Mouse (Mus musculus) left cerebral cortex, postnatal 36 days (tissue): ENCODE measurements at regions not wholly inside any gene's neighbourhood (a gene's known extent, or its start where the extent isn't known, plus 50 kb on each side); places are given as distances from the start of the nearest gene placed in this dataset.

Experiments
- DNase-seq, 2 experiments: peaks; one replicate each; pipeline ENCODE4 v3.0.0; 2021 to 2022; ENCODE audit warnings: low spot score in 2 of 2, mixed read lengths in 1 of 2
- intact Hi-C: fragments of 180-260 bp; cut with DNase I; formaldehyde crosslinking; loops from one replicate; pipeline ENCODE4 v1.15.1; 2025

DNA sequence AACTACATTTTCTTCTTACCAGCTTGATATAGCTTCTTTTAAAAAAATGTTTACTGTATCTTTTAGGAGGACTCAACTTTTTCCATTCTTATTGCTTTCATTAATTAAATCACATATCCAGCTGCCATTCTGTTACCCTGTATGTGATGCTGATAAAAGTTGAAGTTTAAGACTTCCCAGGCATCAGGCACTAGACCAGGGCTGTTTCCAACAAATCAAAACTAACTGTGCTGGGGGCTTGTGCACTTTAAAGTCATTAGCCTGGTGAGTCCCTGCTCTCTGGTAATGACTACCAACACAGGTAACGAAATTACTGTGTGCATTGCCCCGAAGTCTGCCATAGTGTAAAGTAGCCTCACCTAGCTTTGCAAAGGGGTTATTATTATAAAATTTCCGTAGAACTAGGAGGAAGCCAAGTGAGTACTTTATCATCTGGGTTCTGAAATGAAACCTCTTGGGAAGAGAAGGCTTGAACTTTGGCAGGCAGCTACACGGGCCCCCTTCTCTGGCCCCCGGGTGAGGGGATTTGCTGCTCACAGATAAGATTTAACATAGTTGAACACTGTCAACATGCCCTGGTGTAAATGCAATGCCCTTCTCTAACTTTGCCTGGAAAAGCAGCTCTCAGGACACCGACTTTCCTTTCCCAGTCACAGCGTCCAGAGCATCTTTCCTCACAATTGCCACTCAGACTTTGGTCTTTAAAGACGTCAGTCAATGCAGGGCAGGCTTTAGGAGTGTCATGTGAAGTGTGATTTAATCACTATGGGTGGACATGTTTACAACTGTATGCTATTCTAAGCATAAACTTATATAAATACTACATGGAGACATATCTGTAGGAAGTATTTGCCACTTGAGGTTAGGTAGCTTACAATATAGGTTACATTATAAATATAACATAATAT lies 122.1 kb upstream of the Tab2 start:
- intact Hi-C loops, result no loop called here
- DNase-seq, result no peak

DNA sequence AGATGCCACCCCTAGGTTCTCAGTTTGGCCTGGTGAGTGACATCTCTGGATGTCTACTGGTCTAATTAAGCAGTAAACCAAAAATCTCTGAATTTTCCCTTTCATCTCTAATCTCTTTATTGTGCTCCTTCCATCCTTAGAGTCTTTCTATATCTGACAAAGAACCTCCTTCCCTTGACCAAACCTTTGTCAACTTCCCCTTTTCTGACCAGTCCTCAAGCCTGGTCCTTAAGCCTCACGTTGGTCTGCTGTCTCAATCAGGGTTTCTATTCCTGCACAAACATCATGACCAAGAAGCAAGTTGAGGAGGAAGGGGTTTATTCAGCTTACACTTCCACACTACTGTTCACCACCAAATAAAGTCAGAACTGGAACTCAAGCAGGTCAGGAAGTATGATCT lies 116.4 kb upstream of the Tab2 start:
- intact Hi-C loops, result no loop called here
- DNase-seq, result no peak

DNA sequence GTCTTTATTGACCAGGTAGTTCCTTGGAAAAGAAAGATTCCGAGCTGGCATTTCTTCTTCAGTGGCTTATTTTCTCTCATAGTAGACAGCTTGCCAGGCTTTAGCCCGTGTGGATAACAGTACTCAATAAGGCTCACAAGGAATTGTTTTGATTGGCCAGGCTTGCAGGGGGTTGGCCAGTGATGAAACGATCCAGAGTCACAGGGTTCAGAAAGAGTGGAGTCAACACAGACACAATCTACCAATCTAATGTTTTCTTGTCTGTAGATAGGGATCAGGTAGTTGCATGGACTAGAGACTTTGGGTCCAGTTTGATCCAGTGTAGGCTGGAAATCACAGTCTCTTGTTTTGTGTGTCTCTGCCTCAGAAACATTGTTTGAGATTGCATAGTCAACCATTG lies 115.8 kb upstream of the Tab2 start:
- intact Hi-C loops, result no loop called here
- no peak for DNase-seq

GRCm38 (mm10) chr10:8070472-8070871 lies 114.4 kb upstream of the Tab2 start:
- no peak for DNase-seq
- intact Hi-C loops, result no loop called here

GRCm38 (mm10) chr10:8066926-8067325 lies 110.9 kb upstream of the Tab2 start:
- intact Hi-C loops, result no loop called here
- no peak for DNase-seq

DNA sequence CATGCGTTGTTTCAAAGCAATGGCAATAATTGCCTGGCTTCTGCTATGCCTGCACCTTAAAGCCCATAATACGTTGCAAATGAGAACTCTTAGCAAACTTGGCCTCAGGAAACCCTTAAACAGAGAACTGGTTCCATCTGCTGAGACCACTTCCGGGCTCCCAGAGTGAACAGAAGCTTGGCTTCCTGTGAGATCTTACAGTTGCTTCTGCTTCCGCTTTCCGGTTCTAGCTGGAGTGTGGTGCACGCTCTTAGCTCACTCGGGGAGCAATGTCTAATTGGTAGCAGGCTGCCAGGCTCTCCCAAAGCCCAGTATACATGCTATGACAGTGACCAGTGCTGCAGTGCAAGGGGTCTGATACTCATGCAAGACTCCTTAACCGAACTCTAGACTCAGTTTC lies 109.7 kb upstream of the Tab2 start:
- DNase-seq, result no peak
- intact Hi-C loops, result no loop called here

DNA sequence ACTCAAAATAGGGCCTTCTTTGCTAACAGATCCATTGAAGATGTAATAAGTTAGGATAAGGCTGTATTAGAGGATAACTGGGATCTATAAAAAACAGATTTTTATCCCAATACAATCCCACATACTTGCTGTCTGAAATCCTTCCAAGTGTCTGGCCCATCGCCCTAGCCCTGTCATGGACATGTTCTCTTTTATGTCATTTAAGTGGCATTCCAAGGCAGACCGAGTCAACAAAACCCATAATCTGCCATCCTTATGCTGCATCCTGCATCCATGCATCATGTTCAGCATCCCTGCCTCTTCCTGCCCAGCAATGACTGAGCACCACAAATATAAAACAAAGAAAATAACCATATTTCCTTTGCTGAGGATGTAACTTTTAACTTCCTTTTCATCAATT lies 108.3 kb upstream of the Tab2 start:
- no peak for DNase-seq
- intact Hi-C loops, result no loop called here

DNA sequence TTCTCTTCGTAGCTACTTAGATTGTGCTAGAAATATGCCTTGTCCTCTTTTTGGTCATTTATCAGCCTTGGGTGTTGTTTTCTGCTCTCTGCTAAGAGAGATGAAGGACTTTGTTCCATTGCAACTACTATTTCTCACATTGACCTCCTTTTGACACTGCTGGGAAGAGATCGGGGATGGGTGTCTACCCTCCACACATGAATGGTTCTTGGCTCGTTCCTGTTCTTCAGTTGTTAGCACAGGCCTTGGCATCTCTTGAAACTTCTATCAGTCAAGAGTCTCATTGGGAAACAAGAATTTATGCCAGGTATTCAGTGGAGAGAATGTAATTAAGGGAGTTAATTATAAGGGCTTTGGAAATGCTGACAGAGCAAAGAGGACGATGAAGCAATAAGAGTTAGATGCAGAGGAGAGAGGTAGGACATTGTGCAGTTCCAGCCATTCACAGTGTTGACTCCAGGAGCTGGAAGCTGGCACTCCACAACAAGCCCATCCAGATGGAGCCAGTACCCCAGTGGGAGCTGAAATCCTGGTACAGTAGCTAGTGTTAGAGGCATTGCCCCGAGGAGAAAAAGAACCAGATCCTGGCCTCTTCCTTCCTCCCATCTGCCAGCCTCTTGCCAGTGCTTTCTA lies 107.5 kb upstream of the Tab2 start:
- intact Hi-C loops, result no loop called here
- DNase-seq, result no peak

- no peak for DNase-seq
- intact Hi-C loops, result no loop called here
Observed at GRCm38 (mm10) chr10:8060987-8061386, 105.0 kb upstream of the Tab2 start.

DNA sequence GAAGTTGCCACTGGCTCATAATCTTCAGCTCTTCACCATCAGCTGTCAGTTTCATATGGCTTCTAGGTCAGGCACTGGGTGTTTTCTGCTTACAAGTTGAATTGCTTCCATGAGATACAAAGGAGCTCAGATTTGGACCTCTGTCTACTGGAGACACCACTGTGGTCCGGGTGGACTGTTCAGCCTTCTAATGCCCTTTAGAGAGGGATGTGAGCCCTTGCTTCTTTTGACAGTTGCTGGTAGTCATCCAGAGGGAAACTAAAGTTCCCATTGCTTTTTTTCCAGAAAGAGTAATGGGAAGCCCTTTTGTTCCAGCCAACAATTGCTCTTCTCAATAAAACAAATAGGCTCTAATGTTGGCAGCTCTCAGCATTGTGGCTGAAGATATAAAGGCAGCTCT lies 103.7 kb upstream of the Tab2 start:
- intact Hi-C loops, result no loop called here
- DNase-seq, result no peak

GRCm38 (mm10) chr10:8057855-8058254 lies 101.8 kb upstream of the Tab2 start:
- intact Hi-C loops, result no loop called here

GRCm38 (mm10) chr10:8055293-8055692 lies 99.3 kb upstream of the Tab2 start:
- no peak for DNase-seq
- intact Hi-C loops, result no loop called here

More at GRCm38 (mm10) chr10:8057855-8058254, 101.8 kb upstream of the Tab2 start:
- DNase-seq, result no peak

- intact Hi-C loops, result no loop called here
- DNase-seq, result no peak
Observed at GRCm38 (mm10) chr10:8043416-8044163, 87.6 kb upstream of the Tab2 start.

DNA sequence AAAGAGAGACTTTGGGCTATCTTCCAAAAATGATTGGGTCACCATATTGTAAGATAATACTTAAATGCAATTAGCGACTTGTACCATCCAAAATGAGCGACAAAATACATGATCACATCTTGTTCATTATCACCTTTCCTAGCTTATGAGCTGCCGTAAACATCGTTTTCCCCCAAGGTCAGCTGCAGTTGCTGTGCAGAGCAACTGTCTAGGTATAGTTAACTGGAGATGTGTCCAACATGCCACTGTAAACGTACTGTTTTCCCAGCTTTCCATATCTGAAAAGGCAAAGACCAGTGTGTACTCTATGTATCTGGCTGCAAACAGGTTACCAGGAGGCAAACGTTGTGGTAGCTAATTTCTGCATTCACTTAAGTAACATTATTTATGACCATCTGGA lies 86.3 kb upstream of the Tab2 start:
- no peak for DNase-seq
- intact Hi-C loops, result no loop called here

- intact Hi-C loops, result no loop called here
- no peak for DNase-seq
Observed at GRCm38 (mm10) chr10:8041790-8042189, 85.8 kb upstream of the Tab2 start.

- intact Hi-C loops, result no loop called here
- DNase-seq, result no peak
Observed at GRCm38 (mm10) chr10:8037986-8038631, 82.1 kb upstream of the Tab2 start.

- no peak for DNase-seq
- intact Hi-C loops, result no loop called here
Observed at GRCm38 (mm10) chr10:8036293-8036692, 80.3 kb upstream of the Tab2 start.

- no peak for DNase-seq
- intact Hi-C loops, result no loop called here
Observed at GRCm38 (mm10) chr10:8035310-8035709, 79.3 kb upstream of the Tab2 start.

GRCm38 (mm10) chr10:8032203-8032602 lies 76.2 kb upstream of the Tab2 start:
- no peak for DNase-seq
- intact Hi-C loops, result no loop called here

DNA sequence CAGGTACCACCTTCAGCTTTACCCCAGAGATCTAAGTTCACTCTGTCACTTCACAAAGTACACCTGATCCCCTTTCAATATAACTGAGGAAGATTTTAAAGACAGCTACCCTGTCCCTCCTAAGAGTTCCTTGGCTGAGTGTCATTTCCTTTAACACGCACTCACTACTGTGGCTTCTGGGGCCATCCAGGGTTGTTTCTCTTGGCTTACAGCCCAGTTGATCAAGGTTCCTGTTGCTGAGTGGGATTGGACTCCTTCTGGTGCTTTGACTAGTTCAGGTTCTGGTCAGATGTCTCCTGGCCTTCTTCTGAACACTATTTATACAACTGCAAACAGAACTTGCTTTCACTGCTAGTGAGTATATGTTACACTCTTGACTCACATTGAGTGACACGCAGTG lies 72.8 kb upstream of the Tab2 start:
- DNase-seq, result no peak
- intact Hi-C loops, result no loop called here
